ENCODE assay signal across 24 mouse cellular contexts in the genomic region with DNA sequence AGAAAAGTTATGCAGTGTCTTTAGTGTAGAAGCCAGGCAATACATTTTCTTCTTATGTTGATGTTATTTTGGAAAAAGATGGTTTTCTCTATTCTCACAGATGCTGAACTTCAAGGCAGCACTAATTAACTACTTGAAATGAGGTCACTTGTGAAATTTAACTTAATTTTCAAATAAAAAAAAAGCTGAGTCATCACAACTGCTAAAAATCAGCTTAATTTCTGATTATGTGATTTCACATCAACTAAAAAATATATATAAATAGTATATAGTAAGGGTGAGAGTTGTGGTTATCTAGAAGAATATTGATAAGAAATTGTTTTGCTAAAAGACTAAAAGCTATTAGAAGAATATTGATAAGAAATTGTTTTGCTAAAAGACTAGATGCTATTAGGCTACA.
"Had no signal": no experiment of that assay in that cellular context is flagged by ENCODE, and none has a peak within 500 bp of the region (broad histone marks: within the 10 kb centered on the region; RNA-seq: fewer than 3 reads in every experiment).

No protein-coding gene starts in this region.

- H3K27me3 ChIP-seq: embryonic facial prominence, embryonic 12.5 days; embryonic facial prominence, embryonic 13.5 days; embryonic facial prominence, embryonic 15.5 days; forebrain, embryonic 12.5 days; forebrain, embryonic 13.5 days; forebrain, embryonic 15.5 days had no signal

- H3K4me1 ChIP-seq: embryonic facial prominence, embryonic 10.5 days; embryonic facial prominence, embryonic 12.5 days; embryonic facial prominence, embryonic 13.5 days; embryonic facial prominence, embryonic 15.5 days; forebrain, embryonic 10.5 days; forebrain, embryonic 12.5 days; forebrain, embryonic 13.5 days; forebrain, embryonic 15.5 days had no signal

- H3K27ac ChIP-seq: embryonic facial prominence, embryonic 10.5 days; embryonic facial prominence, embryonic 12.5 days; embryonic facial prominence, embryonic 13.5 days; embryonic facial prominence, embryonic 15.5 days; forebrain, embryonic 10.5 days; forebrain, embryonic 12.5 days; forebrain, embryonic 13.5 days; forebrain, embryonic 15.5 days; gastrocnemius, adult 2 months; heart, adult 2 months had no signal

- H3K4me3 ChIP-seq: embryonic facial prominence, embryonic 10.5 days; embryonic facial prominence, embryonic 12.5 days; embryonic facial prominence, embryonic 13.5 days; embryonic facial prominence, embryonic 15.5 days; erythroblast, embryonic 14.5 days; forebrain, embryonic 10.5 days; forebrain, embryonic 12.5 days; forebrain, embryonic 13.5 days; forebrain, embryonic 15.5 days; gastrocnemius, adult 2 months; heart, adult 2 months had no signal

- H3K4me2 ChIP-seq: embryonic facial prominence, embryonic 12.5 days; embryonic facial prominence, embryonic 13.5 days; embryonic facial prominence, embryonic 15.5 days; forebrain, embryonic 12.5 days; forebrain, embryonic 13.5 days; forebrain, embryonic 15.5 days had no signal

- H3K9ac ChIP-seq: embryonic facial prominence, embryonic 12.5 days; embryonic facial prominence, embryonic 13.5 days; embryonic facial prominence, embryonic 15.5 days; forebrain, embryonic 12.5 days; forebrain, embryonic 13.5 days; forebrain, embryonic 15.5 days; forebrain, postnatal 0 days had no signal

- H3K9me3 ChIP-seq: embryonic facial prominence, embryonic 10.5 days; embryonic facial prominence, embryonic 12.5 days; embryonic facial prominence, embryonic 13.5 days; embryonic facial prominence, embryonic 15.5 days; forebrain, embryonic 10.5 days; forebrain, embryonic 12.5 days; forebrain, embryonic 13.5 days; forebrain, embryonic 15.5 days had no signal

- H3K36me3 ChIP-seq: embryonic facial prominence, embryonic 10.5 days; embryonic facial prominence, embryonic 12.5 days; embryonic facial prominence, embryonic 13.5 days; embryonic facial prominence, embryonic 15.5 days; forebrain, embryonic 10.5 days; forebrain, embryonic 12.5 days; forebrain, embryonic 15.5 days had no signal

- DNase-seq: cerebellum, adult 9-11 months; cerebellum, postnatal 10 days; cerebellum, postnatal 14 days; cerebellum, postnatal 25 days; cerebellum, postnatal 36 days; embryo, embryonic 11 days; forebrain, postnatal 0 days; gastrocnemius, adult 2 months; gastrocnemius, postnatal 10 days; gastrocnemius, postnatal 14 days; gastrocnemius, postnatal 25 days; gastrocnemius, postnatal 36 days; heart, adult 11 months; heart, adult 18-20 months; heart, adult 2 months had no signal
